Mouse (Mus musculus): Measurements from ENCODE around the gene Tmem211. TPM values are rescaled to one million over a fixed set of nuclear protein-coding genes. Genes with fewer than 3 reads are reported as not detected.

Gene Tmem211
- total RNA-seq (2021) = not detected in 2 replicates
- long read RNA-seq = 0 reads

DNA sequence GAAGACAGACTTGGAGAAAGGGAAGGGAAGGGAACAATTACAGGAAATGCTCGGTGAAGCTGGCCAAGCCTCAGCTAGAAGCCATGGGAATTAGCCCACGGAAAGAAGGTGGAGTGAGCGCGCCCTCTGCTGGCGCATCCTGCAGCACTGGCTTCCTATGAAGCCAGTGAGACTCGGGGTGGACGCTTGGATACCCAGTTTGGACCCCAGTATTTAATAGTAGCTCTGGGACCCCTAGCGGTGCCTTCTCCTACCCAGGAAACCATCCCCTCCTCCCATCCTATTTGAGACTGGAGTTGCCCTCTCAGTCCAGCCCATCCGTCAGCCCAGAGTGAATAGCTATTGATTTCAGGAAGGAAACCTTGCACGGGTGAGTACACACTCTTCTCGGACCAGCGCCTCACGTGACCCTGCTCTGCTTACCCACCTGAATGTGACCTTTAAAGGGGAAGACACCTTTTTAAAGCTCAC lies at the start of gene Tmem211:
Gene Tmem211, plus strand, starts transcription at position 278 of the 471 bp plus-strand sequence.
- peak; percentile 84 for DNase-seq

DNA sequence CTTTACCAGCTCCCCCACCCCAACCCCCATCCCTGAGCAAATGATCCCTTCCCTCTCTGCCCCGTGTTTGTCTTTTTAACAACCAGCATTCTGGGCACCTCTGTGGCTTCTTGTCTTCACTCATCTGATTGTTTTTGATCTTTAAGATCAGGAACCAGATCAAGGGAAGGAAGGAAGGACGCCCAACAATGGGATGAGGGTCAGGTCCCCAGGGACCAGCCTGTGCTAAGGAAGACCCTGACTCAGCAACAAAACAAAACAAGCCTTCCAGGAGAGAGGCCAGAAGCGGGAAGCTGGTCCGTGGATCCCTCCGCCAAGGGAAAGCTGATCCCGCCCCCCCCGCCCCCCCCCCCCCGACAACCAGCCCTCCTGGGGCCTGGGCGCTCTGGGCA lies 47.3 kb upstream of the Tmem211 start:
- DNase-seq = no peak

DNA sequence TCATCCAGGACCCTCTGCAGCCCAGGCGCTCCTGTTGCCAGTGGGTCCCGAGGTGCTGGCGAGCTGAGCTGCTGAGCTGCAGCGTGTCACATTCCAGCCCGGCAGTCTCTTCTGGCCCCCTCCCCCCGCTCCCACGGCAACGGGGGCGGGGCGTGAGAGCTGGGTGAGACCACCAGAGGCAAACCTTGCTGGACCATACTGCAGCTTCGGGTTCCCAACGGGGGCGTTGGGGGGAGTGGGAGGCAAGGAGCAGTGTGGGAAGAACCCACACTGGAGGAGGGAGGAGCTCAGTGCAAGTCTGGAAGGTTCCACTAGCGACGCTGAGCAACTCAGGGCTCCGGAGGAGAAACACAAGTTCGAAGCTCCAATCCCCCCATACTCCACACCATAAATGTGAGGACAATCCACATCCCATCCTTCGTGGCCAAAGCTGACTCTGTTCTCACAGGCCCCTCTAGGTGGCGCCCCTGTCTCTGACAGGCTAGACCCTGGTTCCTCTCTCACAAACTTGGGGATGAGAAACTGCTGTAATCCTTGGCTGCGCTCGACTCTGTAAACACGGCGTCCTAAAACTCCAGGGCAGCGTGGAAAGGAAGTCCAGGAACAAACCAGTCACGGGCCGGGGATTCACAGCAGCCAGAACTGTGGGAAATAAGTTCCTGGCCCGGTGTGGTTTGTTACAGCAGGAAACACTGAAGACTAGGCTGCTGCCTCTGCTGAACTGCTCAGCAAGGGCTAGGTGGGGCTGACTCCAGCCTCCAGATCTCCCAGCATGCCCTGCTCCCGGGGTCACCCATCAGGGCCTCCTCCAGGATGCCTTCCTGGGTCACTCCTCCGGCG lies 46.6 kb upstream of the Tmem211 start:
- DNase-seq = peak; percentile 86

DNA sequence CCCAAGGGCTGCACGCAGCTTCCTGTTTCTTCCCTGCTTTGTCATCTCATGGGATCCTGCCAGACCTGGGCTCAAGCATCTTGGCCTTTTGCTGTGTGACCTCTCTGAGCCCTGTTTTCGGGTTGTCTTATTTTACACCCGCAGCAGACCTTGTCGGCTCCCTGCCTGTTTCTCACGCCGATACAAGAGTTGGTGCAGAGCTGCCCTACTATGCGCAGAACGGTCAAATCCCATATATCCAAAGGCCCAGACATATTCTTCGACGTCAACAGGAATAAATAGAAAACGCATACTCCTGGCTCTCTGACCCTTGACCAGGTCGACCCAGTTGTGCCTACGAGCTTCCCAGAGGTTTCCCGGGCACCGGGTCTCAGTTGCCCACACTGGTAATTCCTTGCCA lies 46.0 kb upstream of the Tmem211 start:
- DNase-seq = no peak

DNA sequence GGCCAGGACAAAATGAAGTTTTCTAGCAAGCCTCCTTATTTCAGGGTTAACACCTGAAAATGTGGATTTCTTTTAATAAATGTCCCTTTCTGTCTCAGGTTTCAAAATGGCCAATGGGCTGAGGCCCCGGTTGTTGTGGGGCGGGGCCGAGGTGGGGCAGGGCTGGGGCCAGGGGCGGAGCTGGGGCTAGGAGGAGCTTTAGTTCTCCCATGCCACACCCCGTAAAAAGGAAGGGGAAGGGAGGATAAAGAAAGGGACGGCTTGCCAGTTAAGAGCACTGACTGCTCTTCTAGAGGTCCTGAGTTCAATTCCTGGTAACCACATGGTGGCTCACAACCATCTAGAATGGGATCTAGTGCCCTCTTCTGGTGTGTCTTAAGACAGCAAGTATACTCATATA lies 45.3 kb upstream of the Tmem211 start:
- no peak for DNase-seq

DNA sequence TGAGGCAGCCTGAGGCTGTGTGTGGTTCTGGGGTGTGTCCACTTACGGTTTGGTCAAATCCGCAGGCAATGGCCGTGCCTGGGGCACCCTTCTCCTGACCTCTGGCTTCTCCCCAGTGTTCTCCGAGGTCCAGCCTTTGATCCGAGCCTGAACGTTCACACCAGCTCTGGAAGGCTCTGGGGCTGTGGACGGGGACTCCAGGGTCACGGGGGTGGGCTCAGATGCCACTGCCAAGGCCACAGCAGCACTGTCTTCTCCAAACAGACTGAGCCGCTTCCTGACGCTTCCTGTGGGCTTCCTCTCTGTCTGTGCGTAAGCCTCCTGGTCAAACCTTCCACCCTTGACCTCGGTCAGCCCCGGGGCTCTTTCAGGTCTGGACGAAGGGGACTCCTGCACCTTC lies 36.2 kb upstream of the Tmem211 start:
- DNase-seq = no peak

DNA sequence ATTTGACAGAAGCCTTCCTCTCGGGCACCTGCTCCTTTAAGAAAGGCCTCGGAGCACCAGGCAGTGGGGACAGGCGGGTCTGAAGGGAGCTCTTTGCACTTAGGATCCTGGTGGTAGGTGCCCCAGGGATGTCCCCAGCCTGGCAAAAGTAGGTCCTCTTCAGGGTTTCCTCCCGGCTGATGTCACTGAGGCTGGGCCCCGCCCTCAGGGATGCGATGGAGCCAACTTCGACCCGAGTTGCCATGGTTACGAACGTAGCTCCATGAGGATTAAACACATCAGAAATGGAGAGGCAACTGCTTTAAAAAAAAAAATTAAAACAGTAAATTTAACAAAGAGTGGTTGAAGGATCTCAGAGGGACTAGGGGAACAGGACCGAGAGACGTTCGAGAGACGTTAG lies 34.8 kb upstream of the Tmem211 start:
- DNase-seq = no peak

DNA sequence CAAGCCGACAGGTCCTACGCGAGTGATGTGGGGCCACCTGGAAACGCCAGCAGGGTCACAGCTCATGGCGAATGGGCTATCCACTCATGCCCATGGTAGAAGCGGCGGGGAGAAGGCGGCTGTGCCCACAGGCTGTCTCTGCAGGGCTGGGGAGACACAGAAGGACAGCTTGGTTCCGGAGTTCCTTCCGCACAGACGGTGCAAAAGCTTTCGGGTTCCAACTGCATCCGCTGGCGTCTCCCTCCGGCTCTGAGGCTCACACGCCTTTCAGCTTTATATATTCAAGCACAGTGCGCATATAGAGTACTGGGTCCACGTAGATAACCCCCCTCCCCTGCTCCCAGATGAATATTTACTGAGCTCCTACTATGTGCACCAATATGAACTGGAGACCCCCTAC lies 32.9 kb upstream of the Tmem211 start:
- DNase-seq = no peak

DNA sequence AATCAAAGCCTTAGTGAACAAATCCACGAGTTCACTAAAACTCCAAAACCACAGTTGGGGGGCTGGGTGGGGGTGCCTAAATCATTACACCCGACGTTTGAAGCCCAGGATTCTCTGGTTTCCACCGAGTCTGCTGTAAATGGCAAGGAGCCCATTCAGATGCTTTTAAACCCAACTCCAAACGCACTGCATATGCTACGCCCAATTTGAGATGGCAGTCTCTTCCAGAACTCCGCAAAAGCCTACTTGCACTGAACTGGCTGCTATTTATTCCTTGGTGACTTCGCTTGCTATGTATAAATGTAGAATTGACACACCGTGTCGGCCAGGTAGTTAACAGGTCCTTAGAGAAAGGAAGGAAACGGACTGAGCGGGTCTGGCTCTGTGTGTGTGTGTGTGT lies 31.3 kb upstream of the Tmem211 start:
- no peak for DNase-seq

DNA sequence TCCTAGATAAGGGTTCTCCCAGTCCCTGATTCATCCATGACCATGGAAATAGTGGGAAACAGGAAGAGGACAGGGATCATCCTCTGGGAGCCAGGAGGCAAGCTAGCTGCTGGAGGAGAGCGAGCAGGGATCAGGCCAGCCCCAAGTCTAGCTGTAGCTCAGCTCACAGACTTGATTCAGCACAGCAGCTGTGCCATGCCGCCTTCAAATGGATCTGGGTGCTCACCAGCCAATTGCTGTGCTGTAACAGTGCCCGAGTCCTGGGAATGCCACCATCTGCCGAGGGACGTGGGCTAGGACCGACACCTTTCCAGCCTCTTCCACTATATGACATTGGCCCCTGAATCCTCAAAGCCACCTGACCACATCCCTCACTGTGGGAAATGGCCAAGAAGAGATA lies 30.8 kb upstream of the Tmem211 start:
- no peak for DNase-seq

DNA sequence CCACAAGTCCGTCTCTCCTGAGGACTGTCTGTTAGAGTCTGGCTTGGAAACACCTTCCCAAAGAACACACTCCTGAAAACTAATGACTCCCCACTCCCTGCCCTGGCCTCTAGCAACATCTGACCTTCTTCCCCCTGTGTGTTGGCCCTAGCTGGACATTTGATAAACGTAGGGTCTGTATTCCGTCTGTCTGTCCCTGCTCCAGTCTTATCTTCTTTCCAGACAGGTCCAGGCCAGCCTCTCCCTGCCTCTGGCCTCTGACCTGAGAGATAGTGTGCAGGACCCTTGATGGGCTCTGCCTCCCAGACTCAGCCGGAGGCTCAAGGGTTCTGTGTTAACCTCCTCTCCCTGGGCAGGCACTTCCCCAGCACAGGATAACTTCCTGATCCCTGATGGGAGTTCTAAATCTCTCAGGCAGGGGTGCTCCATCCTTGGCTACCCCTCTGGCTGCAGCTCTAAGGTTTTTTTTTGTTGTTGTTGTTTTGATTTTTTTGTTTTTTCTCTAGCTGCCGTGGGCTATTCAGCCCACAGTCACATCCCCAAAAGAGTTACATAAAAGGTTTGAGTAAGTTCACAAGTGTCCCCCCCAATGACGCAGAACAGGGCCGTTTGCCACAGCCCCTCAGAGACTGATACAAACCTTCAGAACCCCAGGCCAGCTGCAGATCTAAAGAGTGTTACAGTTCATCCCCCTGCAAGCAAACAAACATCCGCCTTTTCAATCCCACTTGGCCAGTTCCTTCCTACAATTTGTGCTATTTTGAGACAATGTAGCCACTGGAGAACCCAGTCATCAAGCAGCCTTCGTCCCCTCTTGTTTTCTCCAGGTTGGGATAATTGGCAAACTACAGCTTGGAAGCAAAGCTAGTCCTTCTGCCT lies 29.6 kb upstream of the Tmem211 start:
- no peak for DNase-seq

DNA sequence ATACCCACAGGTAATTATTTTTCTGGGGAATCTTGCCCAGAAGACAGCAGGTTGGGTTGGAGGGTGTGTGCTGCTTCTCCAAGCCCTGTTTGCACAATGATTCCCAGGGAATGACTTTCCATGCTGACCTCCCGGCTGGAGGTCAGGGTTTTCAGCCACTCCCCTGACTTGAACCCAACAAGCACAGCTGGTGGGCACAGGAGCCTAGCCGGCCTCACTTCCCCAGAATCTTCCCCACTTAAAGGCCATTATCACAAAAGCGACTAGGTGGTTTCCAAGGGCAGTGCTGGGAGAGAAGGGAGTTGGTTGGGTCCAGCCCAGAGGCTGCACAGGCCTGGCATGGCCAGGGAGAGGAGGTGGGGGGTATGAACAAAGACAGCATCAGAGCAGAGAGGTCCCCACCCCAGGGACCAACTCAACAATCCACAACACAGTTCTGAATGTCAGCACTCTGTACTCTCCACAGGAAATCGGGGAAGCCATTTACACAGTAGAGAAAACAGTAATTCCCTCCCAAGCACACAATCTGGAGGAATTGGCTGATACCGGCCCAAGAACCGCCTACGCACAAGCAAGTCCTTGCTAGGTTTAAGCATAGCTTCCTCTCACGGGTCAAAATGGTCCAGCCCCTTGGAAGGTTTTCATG lies 27.5 kb upstream of the Tmem211 start:
- DNase-seq = no peak

DNA sequence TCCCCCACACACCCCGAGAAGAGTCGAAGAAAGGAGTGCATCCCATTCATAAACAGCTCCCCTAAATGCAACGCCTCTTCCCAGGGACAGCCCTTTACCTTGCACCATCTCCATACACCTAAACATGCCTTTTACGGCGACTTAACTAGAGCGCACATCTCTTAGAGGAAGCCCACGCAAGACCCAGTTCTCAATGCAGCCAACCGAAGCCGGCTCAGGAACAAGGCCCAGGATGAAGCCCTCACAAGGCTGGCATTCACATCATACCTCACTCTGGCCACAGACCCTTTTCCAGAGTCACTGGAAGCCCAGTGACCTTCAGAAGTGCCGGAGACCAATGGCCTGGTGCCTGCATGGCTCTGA lies 27.0 kb upstream of the Tmem211 start:
- no peak for DNase-seq

DNA sequence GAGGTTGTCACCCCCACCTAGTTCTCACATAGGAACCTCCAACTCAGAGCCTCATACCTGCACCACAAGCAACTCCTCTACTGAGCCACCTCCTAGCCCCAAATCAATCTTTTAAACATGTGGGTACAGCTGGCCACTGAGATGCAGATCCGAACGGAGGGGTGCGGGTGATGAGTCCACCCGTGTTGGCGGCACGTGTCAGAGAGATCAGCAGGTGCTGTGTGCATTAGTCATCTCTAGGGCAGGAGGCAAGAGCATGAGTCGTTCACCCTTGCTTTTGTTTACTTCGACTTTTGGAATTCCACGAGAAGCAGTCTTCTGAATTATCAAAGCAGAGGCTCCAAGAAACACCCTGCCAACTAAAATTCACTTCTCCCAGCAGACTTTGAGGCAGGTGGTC lies 22.5 kb upstream of the Tmem211 start:
- no peak for DNase-seq

DNA sequence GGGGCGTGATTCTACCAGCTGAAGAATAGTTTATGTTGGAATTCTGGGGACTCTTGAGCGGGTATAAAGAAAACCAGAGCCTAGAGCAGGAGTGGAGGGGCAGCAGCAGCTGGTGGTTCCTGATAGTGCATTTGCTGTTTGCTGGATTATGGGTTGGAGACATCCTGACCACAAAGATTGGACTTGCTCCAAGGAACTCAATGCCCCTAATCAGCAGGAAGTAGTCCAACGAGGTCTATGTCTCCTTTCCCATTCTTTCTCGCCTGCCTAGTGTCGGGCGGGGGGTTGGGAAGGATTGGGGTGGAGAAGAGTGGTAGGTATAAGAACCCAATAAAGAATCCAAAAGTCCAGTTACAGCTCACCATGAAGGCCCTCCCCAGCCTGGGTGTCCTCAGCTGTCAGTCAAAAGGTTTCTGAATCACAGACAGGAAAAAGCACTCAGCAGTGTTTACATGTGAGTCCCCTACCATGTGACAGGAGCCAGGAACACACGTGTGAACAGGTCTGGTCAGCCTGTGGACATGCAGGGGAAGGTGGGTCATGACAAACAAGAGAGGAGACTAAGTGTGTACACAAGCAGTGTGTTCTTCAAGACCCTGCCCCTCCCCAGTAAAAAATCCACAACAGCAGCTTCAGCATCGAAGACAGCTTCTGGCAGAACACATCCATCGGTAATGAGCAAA lies 19.9 kb upstream of the Tmem211 start:
- DNase-seq = no peak

DNA sequence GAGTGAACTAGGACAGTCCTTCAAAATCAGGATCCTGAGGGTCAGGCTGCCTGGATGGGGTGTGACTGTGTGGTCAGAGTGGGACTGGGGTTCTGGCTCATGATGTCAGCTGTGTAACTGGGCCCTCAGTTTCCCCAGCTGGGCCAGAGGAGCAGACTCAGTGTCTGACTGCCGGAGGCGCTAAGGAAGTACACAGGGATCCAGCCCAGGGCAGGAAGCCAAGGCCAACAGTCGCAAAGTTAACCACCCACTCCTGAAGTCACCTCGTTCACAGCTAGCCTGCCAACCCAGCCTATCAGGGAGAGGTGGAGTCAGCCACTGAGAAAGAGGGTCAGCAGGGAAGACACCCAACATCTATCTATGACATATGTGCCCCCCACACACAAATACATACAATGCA lies 18.7 kb upstream of the Tmem211 start:
- peak; percentile 47 for DNase-seq

DNA sequence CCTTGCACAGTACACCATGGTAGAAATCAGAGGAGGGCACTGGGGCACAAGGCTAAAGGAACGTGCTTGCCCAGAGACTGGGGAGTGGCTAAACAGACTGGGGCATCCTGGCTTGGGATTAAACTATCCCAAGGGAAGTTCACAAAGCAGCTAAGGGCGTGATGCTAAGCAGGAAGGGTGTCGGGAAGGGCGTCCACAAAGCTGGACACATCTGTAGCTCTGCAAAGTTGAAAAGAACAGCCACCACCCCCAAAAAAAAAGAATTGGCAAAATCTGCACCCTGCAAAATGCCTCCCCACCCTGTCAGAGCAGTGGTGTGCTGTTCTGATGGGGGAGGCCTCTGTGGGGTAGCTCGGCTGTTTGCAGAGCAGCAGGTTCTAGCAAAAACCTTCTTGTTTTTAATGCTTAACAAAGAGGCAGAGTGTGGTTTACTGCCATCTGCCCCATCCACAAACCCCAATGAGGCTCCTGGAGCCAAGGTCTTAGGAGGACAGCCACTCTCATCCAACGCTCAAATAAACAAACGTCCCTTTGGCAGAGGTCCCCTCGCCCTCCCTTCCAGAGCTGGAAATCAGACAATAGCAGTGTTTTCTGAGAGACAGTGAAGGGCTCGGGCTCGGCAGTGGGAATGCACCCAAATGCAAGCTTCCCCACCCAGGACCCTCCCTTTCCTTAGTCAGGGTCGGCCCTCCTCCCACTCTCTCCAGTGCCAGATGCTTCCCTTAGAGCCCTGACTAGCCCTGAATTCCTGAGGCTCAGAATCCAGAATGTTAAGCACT lies 17.9 kb upstream of the Tmem211 start:
- DNase-seq = no peak

DNA sequence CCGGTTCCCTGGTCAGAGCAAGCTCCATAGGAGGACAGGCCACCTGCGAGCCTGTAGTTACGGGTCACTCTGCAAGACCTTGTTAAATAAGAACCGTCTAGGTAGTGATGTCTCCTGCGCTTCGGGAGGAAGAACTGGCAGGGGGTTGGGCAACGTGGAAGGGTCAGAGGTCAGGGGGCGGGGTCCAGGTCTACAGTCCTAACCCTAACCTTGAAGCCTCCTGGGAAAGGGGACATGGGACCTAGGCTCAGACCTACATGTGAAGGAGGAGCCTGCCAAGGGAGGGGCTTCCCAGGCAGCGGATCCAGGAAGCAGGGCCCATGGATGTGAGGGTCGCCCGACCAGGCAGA lies 17.3 kb upstream of the Tmem211 start:
- DNase-seq = no peak

DNA sequence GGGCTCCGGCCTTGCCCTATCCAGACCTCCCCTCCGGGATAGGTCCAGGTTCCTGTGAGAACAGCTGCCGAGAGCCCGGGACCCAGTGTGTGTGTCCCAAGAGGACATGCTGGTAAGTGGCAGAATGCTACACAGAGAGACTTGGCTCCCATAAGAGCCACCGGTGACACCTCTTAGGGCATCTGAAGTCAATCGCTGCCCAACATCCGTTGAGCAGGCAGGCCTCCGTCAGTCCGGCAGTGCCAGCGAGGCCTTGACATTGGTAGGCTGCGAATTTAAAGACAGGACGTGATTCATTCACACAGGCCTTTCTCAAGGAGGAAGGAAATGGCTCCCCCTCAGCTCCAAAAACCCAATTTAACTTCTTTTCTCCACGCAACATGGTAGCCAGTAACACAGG lies 16.8 kb upstream of the Tmem211 start:
- no peak for DNase-seq

DNA sequence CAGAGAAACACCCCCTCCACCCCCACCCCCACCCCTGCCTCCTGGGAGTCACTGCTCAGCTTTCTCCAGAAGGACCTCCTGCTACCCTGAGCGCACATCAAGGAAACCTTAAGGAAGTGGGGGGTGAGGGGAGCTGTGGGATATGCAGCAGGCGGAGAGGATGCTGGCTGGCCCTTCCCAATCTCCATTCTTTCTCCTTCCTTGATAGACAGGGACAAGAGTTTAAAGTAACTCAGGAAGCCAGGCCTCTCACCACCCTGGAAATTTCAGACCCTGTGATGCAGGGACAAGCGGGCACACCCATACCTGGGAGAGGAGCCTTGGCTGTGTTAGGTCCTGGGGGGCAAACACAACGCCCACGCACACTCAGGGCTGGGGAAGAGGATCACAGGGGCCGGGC lies 16.4 kb upstream of the Tmem211 start:
- no peak for DNase-seq

DNA sequence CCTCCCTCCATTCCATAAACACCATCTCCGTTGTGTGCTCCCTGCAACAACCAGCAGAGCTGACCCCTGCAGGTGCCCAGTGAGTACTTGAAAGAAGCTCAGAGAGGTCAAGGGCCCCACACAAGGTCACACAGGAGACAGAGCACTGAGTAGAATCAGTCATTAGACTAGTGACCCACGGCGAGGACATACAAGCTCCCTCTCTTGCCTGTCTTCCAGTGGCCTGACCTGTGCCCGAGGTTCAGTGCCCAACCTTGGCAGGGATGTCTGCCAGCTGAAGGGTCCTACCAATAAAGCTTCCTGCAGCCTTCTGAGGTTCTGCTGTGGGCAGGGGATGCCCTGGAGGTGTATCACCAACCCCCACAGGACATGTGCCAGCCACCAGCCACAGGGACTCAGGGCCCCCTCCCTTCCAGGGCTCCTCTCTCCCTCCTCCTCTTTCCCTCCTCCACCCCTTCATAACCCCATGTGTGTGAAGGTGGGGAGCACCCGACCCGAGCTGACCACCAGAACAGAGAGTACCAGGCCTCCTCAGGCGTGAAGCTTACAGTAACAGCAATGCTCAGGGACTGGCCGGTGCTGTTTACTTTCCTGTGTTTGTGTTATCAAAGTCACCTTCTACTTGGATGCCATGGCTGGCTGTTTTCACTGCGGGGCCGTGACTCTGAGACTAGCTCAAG lies 14.4 kb upstream of the Tmem211 start:
- no peak for DNase-seq
